In genomic region chrX:104483444-104483808, GRCm38 (mm10) we compare ENCODE assay signal across 7 mouse cellular contexts. TPM values are rescaled to one million over a fixed set of nuclear protein-coding genes. Genes with fewer than 3 reads are reported as not detected.
DNase-seq lines count a peak whose midpoint lies in the region; ATAC-seq and TF ChIP-seq lines count a peak whose summit lies in the region.

No protein-coding gene starts in this region.

- DNase-seq in urinary bladder, postnatal 14 days (ENCODE audit: low spot score): peak; percentile 3
- no peak for DNase-seq in urinary bladder, postnatal 4 days (ENCODE audit: low spot score in 2 of 2)
- DNase-seq in c-Kit-positive CD71-positive TER-119-positive erythroid progenitor cells, embryonic 14.5 days (ENCODE audit: low spot score): peak; percentile 25
- peak; percentile 33 for DNase-seq in kidney, postnatal 0 days (ENCODE audit: low spot score)
- DNase-seq in telencephalon, adult 2 months (ENCODE audit: low read depth, low spot score): peak; percentile 8

- peak overlapping the region; percentile 53 for H3K4me3 ChIP-seq in forebrain, embryonic 16.5 days (replicated peaks; ENCODE audit: low read length)
- peak overlapping the region; percentile 50 for H3K4me3 ChIP-seq in kidney, postnatal 0 days (replicated peaks; ENCODE audit: low read depth, low read length)

- H3K9me3 ChIP-seq in forebrain, embryonic 16.5 days (ENCODE audit: control insufficient read depth, low read length): no peaks in the 10 kb centered on the region
- no peaks in the 10 kb centered on the region for H3K9me3 ChIP-seq in kidney, postnatal 0 days (replicated peaks; ENCODE audit: low read length)

- H3K4me1 ChIP-seq in forebrain, embryonic 16.5 days (replicated peaks; ENCODE audit: control insufficient read depth, insufficient read depth, low read length): 0 out of 2 replicates have a peak, but pooled peaks cover 4% of the 10 kb centered on the region
- no peaks in the 10 kb centered on the region for H3K4me1 ChIP-seq in kidney, postnatal 0 days (replicated peaks; ENCODE audit: insufficient read depth, low read length)

- TF ChIP-seq CTCF in kidney, postnatal 0 days (IDR thresholded peaks at IDR 0.05; ENCODE audit: low read depth): no peak

- H3K27ac ChIP-seq in forebrain, embryonic 16.5 days (ENCODE audit: low read length): peak overlapping the region; percentile 69
- H3K27ac ChIP-seq in kidney, postnatal 0 days: peak overlapping the region; percentile 81

- peak overlapping the region; percentile 57 for H3K4me2 ChIP-seq in forebrain, embryonic 16.5 days (ENCODE audit: low read length)
- H3K4me2 ChIP-seq in kidney, postnatal 0 days (ENCODE audit: low read length): peak overlapping the region; percentile 58

- 16% methylated on average over 6 of the region's 6 CpGs for WGBS in forebrain, embryonic 16.5 days
- WGBS in kidney, postnatal 0 days: 28% methylated on average over 6 of the region's 6 CpGs

- no peaks in the 10 kb centered on the region for H3K27me3 ChIP-seq in forebrain, embryonic 16.5 days (replicated peaks; ENCODE audit: control insufficient read depth, insufficient read depth, low read length)
- no peaks in the 10 kb centered on the region for H3K27me3 ChIP-seq in kidney, postnatal 0 days (ENCODE audit: insufficient read depth, low read length)

- H3K36me3 ChIP-seq in forebrain, embryonic 16.5 days (ENCODE audit: control insufficient read depth, insufficient read depth): no peaks in the 10 kb centered on the region
- H3K36me3 ChIP-seq in kidney, postnatal 0 days (ENCODE audit: insufficient read depth, low read length): no peaks in the 10 kb centered on the region

- peak overlapping the region; percentile 54 for H3K9ac ChIP-seq in forebrain, embryonic 16.5 days (replicated peaks; ENCODE audit: low read depth, low read length)
- peak overlapping the region; percentile 58 for H3K9ac ChIP-seq in kidney, postnatal 0 days (ENCODE audit: low read depth, low read length)

- peak; percentile 51 for ATAC-seq in forebrain, embryonic 16.5 days
- peak; percentile 89 for ATAC-seq in kidney, postnatal 0 days (replicated peaks; ENCODE audit: low FRiP score, low read depth)
- peak; percentile 55 for ATAC-seq in megakaryocyte-erythroid progenitor cell, adult 5-6 weeks (replicated peaks; ENCODE audit: low FRiP score, low TSS enrichment, poor library complexity, severe bottlenecking)

RNA-seq across cellular contexts. Expression of gene Uprt, which starts 0.8 kb away (rescaled TPM):
- polyA plus RNA-seq in forebrain, embryonic 16.5 days (2015; fragmentation: Nextera tagmentation; extraction: Ambion mirVana): 1.4 and 1.9 TPM in 2 replicates
- 0.79 and 1.0 TPM in 2 replicates for polyA plus RNA-seq in kidney, postnatal 0 days (2015; fragmentation: Nextera tagmentation; extraction: Ambion mirVana)
- total RNA-seq in megakaryocyte-erythroid progenitor cell, adult 5-6 weeks (2014; fragmentation: Nextera tagmentation): 12.8 and 16.6 TPM in 2 replicates
- 3.9 and 12.6 TPM in 2 replicates for total RNA-seq in megakaryocyte-erythroid progenitor cell, adult 5-6 weeks (2017)

Comparison
In these comparisons a context has a peak if more than half of its experiments do, and no peak if none do; other contexts are left out.
1. DNase-seq: peak in urinary bladder, postnatal 14 days (single experiment), c-Kit-positive CD71-positive TER-119-positive erythroid progenitor cells, embryonic 14.5 days (single experiment), kidney, postnatal 0 days (single experiment) and telencephalon, adult 2 months (single experiment); none in urinary bladder, postnatal 4 days (0 of 2).
2. Peak in every context shown above with its lines, with median percentiles within 50 percentile points of each other: ATAC-seq.